Mouse (Mus musculus) myocyte (in vitro differentiated cells): Measurements from ENCODE around the gene Olfr733. TPM values are rescaled to one million over a fixed set of nuclear protein-coding genes. Genes with fewer than 3 reads are reported as not detected.

Source experiments
- H3K27me3 ChIP-seq: one replicate; pipeline ENCODE4 v1.6.1; 2011; ENCODE audit not compliant: control insufficient read depth, insufficient read depth, insufficient read length
- H3K36me3 ChIP-seq: one replicate; pipeline ENCODE4 v1.6.1; 2011; ENCODE audit not compliant: control insufficient read depth, insufficient read depth
- H3K4me2 ChIP-seq: one replicate; pipeline ENCODE4 v1.6.1; 2011; ENCODE audit warnings: low read depth, control low read depth
- H3K4me3 ChIP-seq: one replicate; pipeline ENCODE4 v1.5.1; 2011; ENCODE audit warnings: mild to moderate bottlenecking, control low read depth, moderate library complexity
- H3K79me2 ChIP-seq: one replicate; pipeline ENCODE4 v1.6.1; 2011; ENCODE audit not compliant: control insufficient read depth, insufficient read depth
- H3ac ChIP-seq: one replicate; pipeline ENCODE4 v1.6.1; 2011; ENCODE audit not compliant: control insufficient read depth, insufficient read length
- CEBPB ChIP-seq: IDR thresholded peaks from 2 replicates; pipeline ENCODE4 v1.6.1; 2011; ENCODE audit warnings: mild to moderate bottlenecking, moderate library complexity; ENCODE audit not compliant: poor library complexity, insufficient read depth, severe bottlenecking
- E2F4 ChIP-seq: IDR thresholded peaks from one replicate; pipeline ENCODE4 v1.6.1; 2011; ENCODE audit warnings: mild to moderate bottlenecking, control low read depth, moderate library complexity; ENCODE audit not compliant: insufficient read depth
- MAX ChIP-seq: IDR thresholded peaks from one replicate; pipeline ENCODE4 v1.6.1; 2011; ENCODE audit warnings: low read depth, mild to moderate bottlenecking, control low read depth
- MYOD1 ChIP-seq, 3 experiments: IDR thresholded peaks; one replicate each; pipeline ENCODE4 v1.6.1; 2011; ENCODE audit warnings: control low read depth in 2 of 3, low read depth in 2 of 3, mild to moderate bottlenecking in 2 of 3, moderate library complexity in 1 of 3; ENCODE audit not compliant: insufficient read length in 2 of 3, control insufficient read depth in 1 of 3
- MYOG ChIP-seq, 3 experiments: IDR thresholded peaks; one replicate each; pipeline ENCODE4 v1.6.1; 2011; ENCODE audit warnings: control low read depth in 2 of 3, low read depth in 2 of 3, mild to moderate bottlenecking in 2 of 3; ENCODE audit not compliant: insufficient read length in 2 of 3, control insufficient read depth in 1 of 3, insufficient read depth in 1 of 3
- POLR2A ChIP-seq: IDR thresholded peaks from one replicate; pipeline ENCODE4 v1.6.1; 2011; ENCODE audit warnings: low read depth, mild to moderate bottlenecking, control low read depth, moderate library complexity; ENCODE audit not compliant: insufficient read length
- POLR2AphosphoS2 ChIP-seq: IDR thresholded peaks from one replicate; pipeline ENCODE4 v1.6.1; 2011; ENCODE audit warnings: low read depth, control low read depth; ENCODE audit not compliant: insufficient read length
- REST ChIP-seq: IDR thresholded peaks from one replicate; pipeline ENCODE4 v1.6.1; 2011; ENCODE audit warnings: mild to moderate bottlenecking, control low read depth, moderate library complexity; ENCODE audit not compliant: insufficient read depth, insufficient read length
- SRF ChIP-seq: IDR thresholded peaks from one replicate; pipeline ENCODE4 v1.6.1; 2011; ENCODE audit warnings: low read depth; ENCODE audit not compliant: control insufficient read depth, insufficient read length
- TCF12 ChIP-seq: IDR thresholded peaks from one replicate; pipeline ENCODE4 v1.6.1; 2011; ENCODE audit warnings: mild to moderate bottlenecking, control low read depth; ENCODE audit not compliant: poor library complexity, insufficient read depth, severe bottlenecking
- TCF3 ChIP-seq: IDR thresholded peaks from one replicate; pipeline ENCODE4 v1.6.1; 2011; ENCODE audit warnings: low read depth, control low read depth; ENCODE audit not compliant: insufficient read length
- polyA plus RNA-seq: library from polyadenylated mRNA; unstranded; fragments of >200 nt; fragmentation: generic; extraction: Trizol; gene quantifications from one replicate; pipeline ENCODE4 v1.2.1, GENCODE M21; 2012; ENCODE audit warnings: missing spikeins

Gene Olfr733
- polyA plus RNA-seq, result not detected

DNA sequence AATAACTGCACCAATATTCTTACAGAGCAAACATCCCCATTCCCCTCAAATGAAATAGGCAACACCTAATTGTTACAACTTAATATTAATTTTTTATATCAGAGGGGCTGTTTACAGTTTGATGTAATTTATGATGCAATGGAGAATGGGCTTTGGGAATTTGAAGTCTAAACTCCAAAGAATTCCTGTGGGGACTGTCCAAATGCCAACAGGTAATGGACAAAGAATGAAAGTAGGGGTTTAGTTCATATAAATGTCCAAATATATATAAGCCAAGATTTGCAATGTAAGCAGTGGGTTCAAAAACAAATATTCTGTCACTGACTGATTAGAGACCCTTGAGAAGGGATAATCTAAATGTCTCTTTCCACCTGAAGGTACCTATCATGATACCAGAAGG is at the start of gene Olfr733:
TSS of gene Olfr733 (minus strand) at position 101 of the 400 bp plus-strand sequence.
- TF ChIP-seq TCF12, result no peak
- TF ChIP-seq E2F4, result no peak
- no peak for TF ChIP-seq SRF
- TF ChIP-seq POLR2A, result no peak
- no peak for TF ChIP-seq TCF3
- no peak for TF ChIP-seq REST
- H3K27me3 ChIP-seq, result no peaks in the 10 kb centered on the region
- H3ac ChIP-seq, result no peak within 1 kb of the TSS
- H3K79me2 ChIP-seq, result no peaks in the 10 kb centered on the region
- H3K4me3 ChIP-seq, result no peak within 1 kb of the TSS
- H3K4me2 ChIP-seq, result no peak within 1 kb of the TSS
- no peaks in the 10 kb centered on the region for H3K36me3 ChIP-seq

DNA sequence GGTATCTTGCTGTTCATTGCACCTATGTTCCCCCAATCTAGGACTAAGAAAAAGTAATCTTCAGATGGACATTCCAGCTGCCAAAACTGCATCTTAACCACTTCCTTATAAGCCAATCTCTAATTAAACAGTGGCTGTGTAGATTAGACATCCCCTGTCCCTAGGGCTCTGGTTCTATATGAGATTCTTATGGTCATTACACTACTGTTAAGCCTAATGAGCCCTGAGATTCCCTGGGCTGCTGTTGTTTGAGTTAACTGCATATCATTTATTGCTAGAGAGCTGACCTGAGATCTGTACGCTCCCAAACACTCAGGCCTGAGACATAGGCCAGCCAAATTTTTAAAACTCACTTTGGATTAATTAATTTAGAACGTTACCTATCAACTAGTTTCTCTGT is 47.5 kb upstream of the Olfr733 start, which contains the start of gene Olfr735:
TSS of gene Olfr735 (minus strand) at position 77 of the 400 bp plus-strand sequence.
- TF ChIP-seq REST (no peak), POLR2A (no peak), SRF (no peak), CEBPB (no peak), TCF12 (no peak)
- no peaks in the 10 kb centered on the region for H3K27me3 ChIP-seq
- H3K36me3 ChIP-seq, result no peaks in the 10 kb centered on the region
- no peak within 1 kb of the TSS for H3K4me3 ChIP-seq
- no peak within 1 kb of the TSS for H3K4me2 ChIP-seq
- no peaks in the 10 kb centered on the region for H3K79me2 ChIP-seq
- H3ac ChIP-seq, result no peak within 1 kb of the TSS

- no peak for TF ChIP-seq REST
- TF ChIP-seq TCF12, result no peak
- TF ChIP-seq TCF3, result no peak
- no peak for TF ChIP-seq CEBPB
- no peak for TF ChIP-seq E2F4
- TF ChIP-seq MYOD1 (IDR thresholded peaks at IDR 0.05; ENCODE audit: control insufficient read depth in 1 of 3, insufficient read length in 2 of 3, low read depth in 2 of 3), result no peak
- no peak for TF ChIP-seq POLR2AphosphoS2
- TF ChIP-seq SRF, result no peak
- TF ChIP-seq MYOG (IDR thresholded peaks at IDR 0.05; ENCODE audit: control insufficient read depth in 1 of 3, insufficient read depth in 1 of 3, insufficient read length in 2 of 3, low read depth in 2 of 3), result no peak
- Histone ChIP-seq H3K27me3 (no peaks in the 10 kb centered on the region), H3K79me2 (no peaks in the 10 kb centered on the region), H3ac (no peak within 1 kb of the TSS), H3K36me3 (no peaks in the 10 kb centered on the region), H3K4me3 (no peak within 1 kb of the TSS), H3K4me2 (no peak within 1 kb of the TSS)
Observed at GRCm38 (mm10) chr14:50326661-50327060, 25.3 kb upstream of the Olfr733 start, which contains the start of gene Olfr734. Olfr734 (minus strand) TSS chr14:50326761.

DNA sequence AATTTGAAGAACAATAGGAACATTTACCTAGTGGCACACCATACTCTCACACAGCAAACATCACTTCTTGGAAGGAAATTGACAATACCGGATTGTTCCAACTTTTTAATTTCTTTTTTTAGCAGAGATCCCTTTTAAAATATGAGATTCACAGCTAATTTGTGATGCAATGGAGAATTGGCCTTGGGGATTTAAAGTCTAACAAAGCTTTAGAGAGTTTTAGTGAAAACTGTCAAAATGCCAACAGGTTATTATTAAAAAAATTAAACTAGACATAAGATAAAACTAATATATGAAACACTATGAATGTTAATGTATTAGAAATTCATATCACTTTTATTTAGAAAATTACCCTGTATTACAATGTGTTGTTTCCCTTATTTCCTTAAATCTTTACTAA is 17.2 kb downstream of the Olfr733 start, which contains the start of gene Olfr732:
TSS of gene Olfr732 (minus strand) at position 101 of the 400 bp plus-strand sequence.
- H3K4me2 ChIP-seq, result no peak within 1 kb of the TSS
- no peak within 1 kb of the TSS for H3K4me3 ChIP-seq
- no peaks in the 10 kb centered on the region for H3K79me2 ChIP-seq
- H3K36me3 ChIP-seq, result no peaks in the 10 kb centered on the region
- no peak within 1 kb of the TSS for H3ac ChIP-seq
- no peak for TF ChIP-seq E2F4
- no peak for TF ChIP-seq MYOG (IDR thresholded peaks at IDR 0.05; ENCODE audit: control insufficient read depth in 1 of 3, insufficient read depth in 1 of 3, insufficient read length in 2 of 3, low read depth in 2 of 3)
- TF ChIP-seq REST, result no peak
- no peak for TF ChIP-seq TCF3
- TF ChIP-seq TCF12, result no peak
- TF ChIP-seq POLR2A, result no peak
- no peak for TF ChIP-seq POLR2AphosphoS2
- TF ChIP-seq MAX, result no peak
- no peak for TF ChIP-seq CEBPB
- H3K27me3 ChIP-seq, result no peaks in the 10 kb centered on the region

Other genes with a start within 250 kb of the Olfr733 start
- not detected for gene Olfr726, start 210.6 kb downstream of the Olfr733 start, polyA plus RNA-seq
- gene Olfr727, start 178.3 kb downstream of the Olfr733 start, polyA plus RNA-seq, result not detected
- gene Olfr728, start 158.8 kb downstream of the Olfr733 start, polyA plus RNA-seq, result not detected
- gene Olfr729, start 148.6 kb downstream of the Olfr733 start, polyA plus RNA-seq, result not detected
- gene Olfr730, start 113.3 kb downstream of the Olfr733 start, polyA plus RNA-seq, result not detected
- not detected for gene Olfr731, start 59.7 kb downstream of the Olfr733 start, polyA plus RNA-seq
- not detected for gene Olfr732, start 17.3 kb downstream of the Olfr733 start, polyA plus RNA-seq
- gene Olfr734, start 25.2 kb upstream of the Olfr733 start, polyA plus RNA-seq, result not detected
- gene Olfr735, start 47.4 kb upstream of the Olfr733 start, polyA plus RNA-seq, result not detected
- gene Tlr11, start 56.4 kb upstream of the Olfr733 start, polyA plus RNA-seq, result not detected
- gene Olfr736, start 79.6 kb upstream of the Olfr733 start, polyA plus RNA-seq, result not detected
- gene Olfr738, start 106.0 kb upstream of the Olfr733 start, polyA plus RNA-seq, result not detected
- not detected for gene Olfr739, start 117.1 kb upstream of the Olfr733 start, polyA plus RNA-seq
- not detected for gene Olfr740, start 144.0 kb upstream of the Olfr733 start, polyA plus RNA-seq
- not detected for gene Olfr741, start 171.2 kb upstream of the Olfr733 start, polyA plus RNA-seq
- gene Olfr742, start 202.1 kb upstream of the Olfr733 start, polyA plus RNA-seq, result not detected
- not detected for gene Olfr743, start 220.3 kb upstream of the Olfr733 start, polyA plus RNA-seq